Mouse (Mus musculus) neural tube, embryonic 15.5 days (tissue): ENCODE data around the gene Tns2. TPM values are rescaled to one million over a fixed set of nuclear protein-coding genes. Genes with fewer than 3 reads are reported as not detected.

ENCODE experiments used
- ATAC-seq: fragments of 200-750 bp; cut with Nextera tagmentation; 2 replicates; pipeline ENCODE4 v1.8.0; 2017; ENCODE audit warnings: mild to moderate bottlenecking, moderate TSS enrichment, moderate library complexity; ENCODE audit not compliant: low FRiP score
- H3K27ac ChIP-seq: fragments of 300-500 bp; sonication (generic); replicated peaks from 2 replicates; pipeline ENCODE4 v1.5.1; 2015; ENCODE audit warnings: mild to moderate bottlenecking, inconsistent platforms
- H3K27me3 ChIP-seq: fragments of 300-500 bp; sonication (generic); replicated peaks from 2 replicates; pipeline ENCODE4 v1.6.1; 2015; ENCODE audit warnings: inconsistent platforms
- H3K36me3 ChIP-seq: fragments of 300-500 bp; sonication (generic); 2 replicates; pipeline ENCODE4 v1.6.1; 2015; ENCODE audit warnings: inconsistent platforms
- H3K4me1 ChIP-seq: fragments of 300-500 bp; sonication (generic); 2 replicates; pipeline ENCODE4 v1.6.1; 2015; ENCODE audit warnings: inconsistent platforms
- H3K4me2 ChIP-seq: fragments of 300-500 bp; sonication (generic); 2 replicates; pipeline ENCODE4 v1.6.1; 2015; ENCODE audit warnings: inconsistent platforms, mild to moderate bottlenecking, moderate library complexity
- H3K4me3 ChIP-seq: fragments of 300-500 bp; sonication (generic); replicated peaks from 2 replicates; pipeline ENCODE4 v1.5.1; 2015; ENCODE audit warnings: mild to moderate bottlenecking, inconsistent platforms
- H3K9ac ChIP-seq: fragments of 300-500 bp; sonication (generic); replicated peaks from 2 replicates; pipeline ENCODE4 v1.6.1; 2015; ENCODE audit warnings: mild to moderate bottlenecking, inconsistent platforms
- H3K9me3 ChIP-seq: fragments of 300-500 bp; sonication (generic); replicated peaks from 2 replicates; pipeline ENCODE4 v1.6.1; 2016; ENCODE audit warnings: inconsistent platforms
- WGBS: fragments of 180-500 bp; shearing (Covaris S2); methylation state at CpG from one replicate; pipeline ENCODE4 v1.1.7; 2015; ENCODE audit warnings: mixed read lengths; 5-methylcytosine and 5-hydroxymethylcytosine counted together
- polyA plus RNA-seq: library from polyadenylated mRNA; unstranded; fragments of >200 nt; fragmentation: Nextera tagmentation; extraction: Ambion mirVana; gene quantifications from 2 replicates; pipeline ENCODE4 v1.2.1, GENCODE M21; 2015

Gene Tns2
- polyA plus RNA-seq, result 9.8 and 13.7 TPM in 2 replicates

DNA sequence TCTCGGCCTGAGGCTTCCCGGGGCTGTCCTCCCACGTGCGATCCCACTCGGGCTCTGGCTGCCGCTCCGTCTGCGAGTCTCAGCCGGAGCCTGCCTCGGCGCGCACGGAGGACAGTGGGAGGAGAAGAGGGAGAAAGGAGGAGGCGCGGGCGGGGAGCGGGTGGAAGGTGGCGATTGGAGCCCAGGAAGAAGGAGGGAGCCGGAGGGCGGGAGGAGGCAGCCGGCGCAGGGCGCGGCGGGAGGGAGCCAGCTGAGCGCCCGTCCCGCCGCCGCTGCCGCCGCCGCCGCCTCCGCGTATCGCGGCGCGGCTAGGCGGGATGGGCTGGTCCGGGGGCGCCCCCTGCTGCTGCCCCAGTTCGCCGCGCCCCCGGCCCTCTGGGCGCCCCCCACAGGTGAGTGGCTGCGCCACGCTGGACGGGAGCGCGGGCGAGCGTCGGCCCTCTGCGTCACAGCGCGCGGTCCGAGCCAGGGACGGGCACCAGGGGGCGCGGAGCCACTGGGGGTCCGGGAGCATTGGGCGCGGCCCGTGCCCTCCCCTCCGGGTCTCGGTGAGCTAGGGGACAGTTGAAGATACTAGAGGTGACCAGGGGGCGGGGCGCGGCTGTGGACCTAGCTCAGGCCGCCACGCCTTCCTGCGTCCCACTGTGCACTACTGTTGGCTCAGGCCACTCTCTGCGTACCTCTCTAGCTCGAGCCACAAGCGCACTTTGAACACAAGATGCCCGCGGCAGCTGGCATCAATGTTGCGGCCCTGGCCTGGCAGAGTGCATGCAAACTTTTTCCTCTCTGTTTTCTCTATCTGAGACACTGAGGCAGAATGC, at the start of gene Tns2:
Tns2 (plus strand) TSS at position 253 of the 821 bp plus-strand sequence.
- H3K27ac ChIP-seq, result peak within 1 kb of the TSS; percentile 81
- H3K9ac ChIP-seq, result peak within 1 kb of the TSS; percentile 53
- H3K4me2 ChIP-seq, result peak within 1 kb of the TSS; percentile 86
- H3K27me3 ChIP-seq, result peaks cover 22% of the 10 kb centered on the region
- no peaks in the 10 kb centered on the region for H3K9me3 ChIP-seq
- ATAC-seq, result peak; percentile 53
- 1% methylated on average over 50 of the region's 82 CpGs for WGBS
- peaks cover 19% of the 10 kb centered on the region for H3K36me3 ChIP-seq
- peaks cover 71% of the 10 kb centered on the region for H3K4me1 ChIP-seq
- peak within 1 kb of the TSS; percentile 51 for H3K4me3 ChIP-seq

- H3K27me3 ChIP-seq, result no peaks in the 10 kb centered on the region
- H3K36me3 ChIP-seq, result no peaks in the 10 kb centered on the region
- H3K4me1 ChIP-seq, result peaks cover 6% of the 10 kb centered on the region
Observed at GRCm38 (mm10) chr15:102051920-102052683, 48.1 kb upstream of the Tns2 start.

DNA sequence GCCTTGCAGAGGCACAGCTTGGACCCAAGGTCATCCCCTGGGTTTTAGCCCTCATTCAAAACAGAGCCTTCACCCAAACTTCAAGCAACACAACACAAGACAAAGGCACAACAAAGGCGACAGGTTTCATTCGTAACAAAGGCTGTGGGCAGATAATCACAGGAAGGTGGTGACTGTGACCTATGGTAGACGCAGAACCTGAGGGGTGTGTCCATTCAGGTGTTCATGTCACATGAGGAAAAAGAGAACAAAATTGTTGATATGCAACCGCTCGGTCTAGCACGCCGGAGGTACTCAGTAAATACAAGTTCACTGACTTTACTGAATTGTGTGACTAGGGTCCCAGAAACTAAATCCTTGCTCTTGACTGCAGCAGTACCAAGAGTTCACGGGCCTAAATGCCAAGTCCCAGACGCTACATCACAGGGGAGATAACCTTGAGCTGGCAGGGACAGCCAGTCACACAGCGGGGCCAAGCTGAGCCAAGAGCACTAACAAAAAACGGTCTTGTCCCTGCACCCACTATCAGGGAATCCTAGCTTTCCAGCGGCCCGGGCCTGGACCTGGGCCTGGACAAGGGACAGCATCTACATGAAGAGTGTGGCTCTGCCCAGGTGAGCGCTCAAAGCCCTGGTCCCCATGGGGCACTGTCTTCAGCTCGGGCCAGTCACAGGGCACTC, 43.6 kb upstream of the Tns2 start:
- H3K4me3 ChIP-seq, result no peak overlapping the region
- H3K27ac ChIP-seq, result no peak overlapping the region
- peaks cover 6% of the 10 kb centered on the region for H3K4me1 ChIP-seq
- no peaks in the 10 kb centered on the region for H3K27me3 ChIP-seq
- no peaks in the 10 kb centered on the region for H3K36me3 ChIP-seq
- H3K9ac ChIP-seq, result no peak overlapping the region
- H3K9me3 ChIP-seq, result no peaks in the 10 kb centered on the region
- 92% methylated on average over 15 of the region's 15 CpGs for WGBS
- H3K4me2 ChIP-seq, result no peak overlapping the region
- ATAC-seq, result no peak

More at GRCm38 (mm10) chr15:102051920-102052683, 48.1 kb upstream of the Tns2 start:
- Histone ChIP-seq H3K9ac (peak overlapping the region; percentile 69), H3K4me3 (peak overlapping the region; percentile 55), H3K4me2 (peak overlapping the region; percentile 81), H3K27ac (peak overlapping the region; percentile 86), H3K9me3 (no peaks in the 10 kb centered on the region)
- under 1% methylated on average over 26 of the region's 33 CpGs for WGBS
- peak; percentile 90 for ATAC-seq

DNA sequence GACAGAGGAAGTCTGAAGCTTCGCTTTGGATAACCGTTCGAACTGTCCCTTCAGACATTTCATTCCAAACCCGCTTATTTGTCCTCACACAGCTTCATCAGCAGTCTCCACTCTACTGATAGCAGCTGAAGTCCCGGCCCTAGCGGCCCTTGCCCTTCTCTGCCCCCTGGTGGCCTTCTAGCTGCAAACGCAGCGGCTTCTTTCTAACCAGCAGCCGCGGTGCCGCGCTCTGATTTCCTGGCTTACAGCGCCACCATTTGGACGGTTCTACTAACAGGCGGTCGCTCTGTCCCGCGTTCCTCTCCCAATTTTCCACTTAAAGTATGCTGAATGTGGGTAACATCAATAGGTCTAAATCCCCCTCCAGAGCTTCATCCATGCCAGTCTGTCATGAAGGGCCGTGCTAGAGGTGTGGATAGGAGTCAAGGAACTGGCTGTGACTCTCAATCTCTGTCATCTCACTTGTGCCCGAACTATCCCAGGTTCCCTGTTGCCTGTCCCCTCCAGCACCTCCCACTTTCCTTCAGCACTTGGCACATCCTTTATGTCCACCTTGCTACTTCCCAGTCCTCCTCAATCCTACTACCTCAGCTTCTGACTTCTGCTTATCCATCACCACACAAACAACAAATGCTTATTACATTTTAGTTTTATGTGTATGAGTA, 34.4 kb upstream of the Tns2 start:
- H3K4me2 ChIP-seq, result no peak overlapping the region
- WGBS, result 6% methylated on average over 20 of the region's 20 CpGs
- peak; percentile 89 for ATAC-seq
- H3K4me1 ChIP-seq, result peaks cover 3% of the 10 kb centered on the region; the same call in 1 of the 2 replicates
- H3K36me3 ChIP-seq, result no peaks in the 10 kb centered on the region
- no peak overlapping the region for H3K9ac ChIP-seq
- H3K27ac ChIP-seq, result no peak overlapping the region
- H3K9me3 ChIP-seq, result no peaks in the 10 kb centered on the region
- H3K27me3 ChIP-seq, result peaks cover 19% of the 10 kb centered on the region
- no peak overlapping the region for H3K4me3 ChIP-seq

- Histone ChIP-seq H3K4me3 (no peak overlapping the region), H3K27me3 (peaks cover 19% of the 10 kb centered on the region), H3K9me3 (no peaks in the 10 kb centered on the region), H3K9ac (no peak overlapping the region), H3K4me2 (no peak overlapping the region), H3K27ac (no peak overlapping the region), H3K36me3 (no peaks in the 10 kb centered on the region), H3K4me1 (peaks cover 18% of the 10 kb centered on the region)
- 74% methylated on average over 13 of the region's 13 CpGs for WGBS
- ATAC-seq, result no peak
Observed at GRCm38 (mm10) chr15:102070476-102071467, 29.4 kb upstream of the Tns2 start.

GRCm38 (mm10) chr15:102072963-102073558, 27.2 kb upstream of the Tns2 start:
- Histone ChIP-seq H3K9ac (peak overlapping the region; percentile 38), H3K9me3 (no peaks in the 10 kb centered on the region), H3K4me1 (peaks cover 25% of the 10 kb centered on the region), H3K27me3 (0 out of 2 replicates have a peak, but pooled peaks cover 3% of the 10 kb centered on the region), H3K4me3 (peak overlapping the region; percentile 95), H3K27ac (peak overlapping the region; percentile 99), H3K36me3 (no peaks in the 10 kb centered on the region), H3K4me2 (peak overlapping the region; percentile 79)
- ATAC-seq, result peak; percentile 30
- WGBS, result 12% methylated on average over 6 of the region's 6 CpGs

- WGBS, result under 1% methylated on average over 58 of the region's 58 CpGs
- Histone ChIP-seq H3K27me3 (0 out of 2 replicates have a peak, but pooled peaks cover 3% of the 10 kb centered on the region), H3K9me3 (no peaks in the 10 kb centered on the region), H3K4me2 (peak within 1 kb of the TSS; percentile 79), H3K4me1 (peaks cover 25% of the 10 kb centered on the region), H3K9ac (peak within 1 kb of the TSS; percentile 95), H3K36me3 (no peaks in the 10 kb centered on the region), H3K4me3 (peak within 1 kb of the TSS; percentile 95), H3K27ac (peak within 1 kb of the TSS; percentile 99)
- peak; percentile 91 for ATAC-seq
Observed at GRCm38 (mm10) chr15:102073559-102074069, 26.6 kb upstream of the Tns2 start, which contains the start of gene Eif4b. Gene Eif4b (plus strand): TSS chr15:102073773.

DNA sequence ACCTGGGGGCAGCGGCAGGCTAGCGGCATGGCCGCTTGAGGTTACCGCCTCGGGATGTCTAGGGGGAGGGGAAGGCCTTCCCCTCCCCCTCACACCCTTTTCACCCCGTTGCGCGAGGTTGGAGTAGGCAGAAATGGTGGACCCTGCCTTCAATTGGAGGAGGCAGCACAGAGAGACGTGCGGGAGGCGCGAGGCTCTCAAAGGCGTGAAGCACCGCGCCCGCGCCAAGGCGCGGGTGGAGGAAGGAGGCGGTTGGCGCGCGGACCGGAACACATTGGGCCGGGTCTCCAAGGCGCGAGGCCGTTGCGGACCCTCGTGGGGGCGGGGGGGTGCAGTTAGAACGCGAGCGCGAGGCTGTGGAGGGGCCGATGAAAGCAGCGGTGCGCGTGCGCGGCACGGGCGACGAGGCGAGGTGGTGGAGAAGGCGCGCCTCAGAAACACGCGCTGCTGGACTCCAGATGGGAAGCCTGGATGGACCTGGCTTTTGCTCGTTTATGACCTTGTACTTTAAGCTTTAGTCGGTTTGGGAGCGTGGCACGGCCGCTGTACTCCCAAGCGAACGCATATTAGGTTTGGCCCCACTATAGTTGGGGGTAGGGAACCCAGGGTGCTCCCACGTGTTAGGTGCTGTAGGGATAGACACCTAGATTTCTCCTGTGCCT, 26.0 kb upstream of the Tns2 start:
- WGBS, result under 1% methylated on average over 57 of the region's 57 CpGs
- peak overlapping the region; percentile 95 for H3K9ac ChIP-seq
- H3K27ac ChIP-seq, result peak overlapping the region; percentile 99
- peak overlapping the region; percentile 79 for H3K4me2 ChIP-seq
- no peaks in the 10 kb centered on the region for H3K27me3 ChIP-seq
- no peaks in the 10 kb centered on the region for H3K36me3 ChIP-seq
- H3K4me3 ChIP-seq, result peak overlapping the region; percentile 95
- ATAC-seq, result peak; percentile 72
- H3K9me3 ChIP-seq, result no peaks in the 10 kb centered on the region
- peaks cover 27% of the 10 kb centered on the region for H3K4me1 ChIP-seq

- Histone ChIP-seq H3K4me3 (peak overlapping the region; percentile 95), H3K27me3 (no peaks in the 10 kb centered on the region), H3K27ac (peak overlapping the region; percentile 99; the same call in 1 of the 2 replicates), H3K4me2 (peak overlapping the region; percentile 79), H3K4me1 (peaks cover 28% of the 10 kb centered on the region), H3K9me3 (no peaks in the 10 kb centered on the region), H3K9ac (peak overlapping the region; percentile 95), H3K36me3 (no peaks in the 10 kb centered on the region)
- no peak for ATAC-seq
- 20% methylated on average over 11 of the region's 11 CpGs for WGBS
Observed at GRCm38 (mm10) chr15:102074876-102075585, 25.2 kb upstream of the Tns2 start.
